Mouse (Mus musculus): Measurements from ENCODE around the gene Cd68. TPM values are rescaled to one million over a fixed set of nuclear protein-coding genes. Genes with fewer than 3 reads are reported as not detected.
"Not testable (repeated sequence)": the region's sequence is repeated elsewhere in the genome, so short reads cannot be mapped to it uniquely, and the experiment has no call there.

The Cd68 gene
- polyA plus RNA-seq, 1 experiment from 2014 or later = 17.4 TPM

DNA sequence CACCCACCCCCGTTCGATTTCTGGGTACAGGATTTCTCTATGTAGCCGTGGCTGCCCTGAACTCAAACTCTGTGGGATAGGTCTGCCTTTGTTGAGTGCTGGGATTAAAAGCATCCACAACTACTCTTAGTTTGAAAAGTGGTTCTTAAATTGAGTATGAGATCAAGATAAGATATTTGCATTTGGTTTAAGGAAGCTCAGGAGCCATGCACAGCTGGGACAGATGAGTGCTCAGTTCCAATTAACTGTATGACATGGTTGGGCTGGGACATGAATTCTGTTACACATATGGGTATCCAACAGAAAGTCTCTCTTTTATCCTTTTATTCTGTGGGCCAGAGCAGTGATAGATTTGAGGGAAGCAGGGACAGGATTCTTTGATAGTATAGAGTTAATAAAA, 30.5 kb downstream of the Cd68 start:
- H3K4me3 ChIP-seq (replicated peaks) = no peak overlapping the region; the same call in 1 of the 2 replicates
- H3K27ac ChIP-seq = no peak overlapping the region
- H3K27me3 ChIP-seq = no peaks in the 10 kb centered on the region
- ATAC-seq (ENCODE audit: low read depth) = no peak
- H3K36me3 ChIP-seq = peaks cover 21% of the 10 kb centered on the region
- H3K9ac ChIP-seq = peak overlapping the region; percentile 97; the same call in 1 of the 2 replicates
- H3K4me1 ChIP-seq (replicated peaks) = peaks cover 45% of the 10 kb centered on the region
- H3K4me2 ChIP-seq = peak overlapping the region; percentile 4
- DNase-seq = no peak
- 81% methylated on average over 3 of the region's 3 CpGs for WGBS (ENCODE audit: insufficient replicate concordance)
- no peaks in the 10 kb centered on the region for H3K9me3 ChIP-seq (replicated peaks)

DNA sequence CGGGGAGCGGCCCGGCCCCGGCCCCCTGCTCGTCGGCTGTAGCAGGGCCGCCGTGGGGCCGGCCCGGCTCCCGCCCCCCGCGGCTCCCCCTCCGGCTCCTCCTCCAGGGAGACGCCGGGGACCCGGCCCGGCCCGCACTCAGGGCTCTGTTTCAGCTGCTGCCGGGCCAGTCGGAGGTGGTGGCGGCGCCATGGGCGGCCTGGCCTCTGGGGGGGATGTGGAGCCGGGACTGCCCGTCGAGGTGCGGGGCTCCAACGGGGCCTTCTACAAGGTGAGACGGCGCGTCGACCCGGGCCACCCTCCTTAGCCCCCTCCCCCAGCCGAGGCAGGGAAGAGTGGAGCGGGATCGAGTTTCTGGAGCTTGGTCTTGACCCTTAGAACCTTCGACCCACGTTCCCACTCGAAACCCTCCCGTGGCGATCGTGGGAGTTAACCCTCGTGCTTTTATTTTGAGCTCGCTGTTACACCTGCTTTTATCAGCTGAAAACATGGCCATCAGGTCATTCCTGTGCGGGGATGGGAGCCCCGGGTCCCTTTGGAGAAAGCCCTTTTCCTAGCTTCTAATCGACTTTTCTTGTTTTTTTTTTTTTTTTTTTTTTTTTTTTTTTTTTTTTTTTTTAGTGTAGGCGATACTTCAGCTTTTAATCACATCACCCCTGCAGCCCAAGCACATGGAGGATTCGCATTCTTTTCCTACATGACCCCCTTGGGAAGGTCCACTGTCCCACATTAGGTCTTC, 32.7 kb downstream of the Cd68 start:
- peak overlapping the region; percentile 91 for H3K4me2 ChIP-seq
- DNase-seq = no peak
- no peaks in the 10 kb centered on the region for H3K9me3 ChIP-seq (replicated peaks)
- peaks cover 48% of the 10 kb centered on the region for H3K4me1 ChIP-seq (replicated peaks)
- H3K4me3 ChIP-seq (replicated peaks) = peak overlapping the region; percentile 93
- H3K27ac ChIP-seq = peak overlapping the region; percentile 95
- H3K36me3 ChIP-seq = peaks cover 5% of the 10 kb centered on the region; the same call in 1 of the 2 replicates
- no peaks in the 10 kb centered on the region for H3K27me3 ChIP-seq
- WGBS (ENCODE audit: insufficient replicate concordance) = under 1% methylated on average over 50 of the region's 50 CpGs
- H3K9ac ChIP-seq = peak overlapping the region; percentile 97
- ATAC-seq (ENCODE audit: low read depth) = peak; percentile 55

DNA sequence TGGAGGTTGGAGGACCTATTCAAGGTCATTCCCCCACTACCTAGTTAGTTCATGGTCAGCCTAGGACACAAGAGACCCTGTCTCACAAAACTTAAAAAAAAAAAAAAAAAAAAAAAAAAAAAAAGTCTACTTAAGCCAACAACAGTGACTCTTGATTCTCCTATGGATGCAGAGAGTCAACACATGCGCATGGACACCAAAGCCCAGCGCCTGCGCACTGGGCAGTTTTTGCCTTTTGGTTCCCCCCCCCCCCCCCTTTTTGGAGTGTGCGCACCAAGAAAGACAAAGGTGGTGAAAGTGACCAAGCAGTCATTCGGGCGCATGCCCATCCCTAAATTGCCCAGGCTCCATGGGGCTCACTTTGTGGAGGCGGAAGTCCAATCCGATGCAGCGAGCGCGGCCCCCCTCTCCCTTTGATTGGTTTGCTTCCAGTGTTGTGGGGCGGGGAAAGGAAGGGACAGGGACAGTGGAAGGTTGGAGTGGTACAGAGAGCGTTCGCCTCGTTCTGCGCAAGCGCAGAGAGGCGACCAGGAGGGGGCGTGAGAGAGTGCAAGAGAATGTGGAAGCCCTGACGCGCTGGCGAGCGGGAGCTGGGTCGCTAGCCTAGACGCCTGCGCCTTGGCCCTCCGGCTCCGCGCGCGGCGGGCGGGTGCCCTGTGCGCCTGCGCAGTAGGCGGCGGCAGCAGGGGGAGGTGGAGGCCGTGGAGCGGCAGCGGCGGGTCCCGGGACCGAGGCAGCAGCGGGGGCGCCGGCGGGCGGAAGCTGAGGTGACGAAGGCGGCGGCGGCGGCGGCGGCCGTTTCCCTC, 33.5 kb downstream of the Cd68 start, which contains the start of gene Fxr2:
Gene Fxr2 (plus strand): TSS at position 707 of the 806 bp plus-strand sequence.
- Histone ChIP-seq H3K27me3 (no peaks in the 10 kb centered on the region), H3K9me3 (replicated peaks) (no peaks in the 10 kb centered on the region), H3K9ac (peak within 1 kb of the TSS; percentile 97), H3K4me2 (peak within 1 kb of the TSS; percentile 91), H3K36me3 (peaks cover 2% of the 10 kb centered on the region; the same call in 1 of the 2 replicates), H3K4me3 (replicated peaks) (peak within 1 kb of the TSS; percentile 93), H3K27ac (peak within 1 kb of the TSS; percentile 95), H3K4me1 (replicated peaks) (peaks cover 48% of the 10 kb centered on the region)
- ATAC-seq (ENCODE audit: low read depth) = peak; percentile 95
- under 1% methylated on average over 55 of the region's 56 CpGs for WGBS (ENCODE audit: insufficient replicate concordance)
- peak; percentile 100 for DNase-seq

DNA sequence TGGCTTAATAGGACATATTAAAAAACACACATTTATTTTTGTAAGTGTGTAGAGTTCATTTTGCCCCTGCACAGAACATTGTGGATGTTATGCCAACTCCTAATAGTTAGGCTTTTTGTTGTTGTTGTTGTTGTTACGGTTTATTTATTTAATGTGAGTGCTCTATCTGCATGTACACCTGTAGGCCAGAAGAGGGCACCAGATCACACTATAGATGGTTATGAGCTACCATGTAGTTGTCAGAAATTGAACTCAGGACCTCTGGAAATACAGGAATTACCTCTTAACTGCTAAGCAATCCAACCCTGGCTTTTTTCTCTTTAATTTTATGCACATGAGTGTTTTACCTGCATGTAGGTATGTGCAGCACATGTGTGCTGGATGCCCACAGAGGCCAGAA, 36.2 kb downstream of the Cd68 start:
- Histone ChIP-seq H3K27me3 (no peaks in the 10 kb centered on the region), H3K9ac (no peak overlapping the region), H3K4me3 (replicated peaks) (no peak overlapping the region), H3K4me2 (no peak overlapping the region), H3K4me1 (replicated peaks) (peaks cover 28% of the 10 kb centered on the region), H3K27ac (no peak overlapping the region), H3K36me3 (no peaks in the 10 kb centered on the region), H3K9me3 (replicated peaks) (no peaks in the 10 kb centered on the region)
- DNase-seq = no peak
- no peak for ATAC-seq (ENCODE audit: low read depth)
- 53% methylated on average over 1 of the region's 1 CpGs for WGBS (ENCODE audit: insufficient replicate concordance)

DNA sequence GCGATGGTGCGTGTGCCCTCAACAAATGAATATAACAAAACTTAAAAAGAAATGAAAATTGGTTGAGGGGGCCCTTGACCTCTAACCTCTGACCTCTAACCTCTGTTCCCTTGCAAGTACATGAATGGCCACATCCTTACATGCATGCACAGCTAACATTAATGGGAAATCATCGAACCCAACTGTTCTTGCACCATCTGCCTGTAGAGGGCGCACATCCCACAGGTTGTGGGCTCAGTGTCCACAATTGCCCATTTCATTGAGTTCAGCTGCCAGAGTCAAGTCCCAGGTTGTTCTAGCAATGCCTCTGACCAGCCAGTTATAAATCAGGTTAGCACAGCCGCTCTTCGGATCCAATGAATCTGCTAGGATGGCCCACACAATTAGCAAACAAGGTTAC, 37.7 kb downstream of the Cd68 start:
- Histone ChIP-seq H3K4me1 (replicated peaks) (peaks cover 17% of the 10 kb centered on the region), H3K27ac (no peak overlapping the region), H3K36me3 (no peaks in the 10 kb centered on the region), H3K27me3 (no peaks in the 10 kb centered on the region), H3K9ac (no peak overlapping the region), H3K4me2 (no peak overlapping the region), H3K4me3 (replicated peaks) (no peak overlapping the region), H3K9me3 (replicated peaks) (no peaks in the 10 kb centered on the region)
- 33% methylated on average over 6 of the region's 6 CpGs for WGBS (ENCODE audit: insufficient replicate concordance)
- DNase-seq (peak; percentile 69), ATAC-seq (ENCODE audit: low read depth) (no peak)

DNA sequence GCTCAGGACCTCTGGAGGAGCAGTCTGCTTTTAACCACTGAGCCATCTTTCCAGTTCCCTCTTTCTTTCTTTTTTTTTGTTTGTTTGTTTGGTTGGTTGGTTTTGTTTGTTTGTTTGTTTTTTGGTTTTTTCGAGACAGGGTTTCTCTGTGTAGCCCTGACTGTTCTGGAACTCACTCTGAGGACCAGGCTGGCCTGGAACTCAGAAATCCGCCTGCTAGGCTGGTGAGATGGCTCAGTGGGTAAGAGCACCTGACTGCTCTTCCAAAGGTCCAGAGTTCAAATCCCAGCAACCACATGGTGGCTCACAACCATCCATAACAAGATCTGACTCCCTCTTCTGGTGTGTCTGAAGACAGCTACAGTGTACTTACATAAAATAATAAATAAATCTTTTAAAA, 41.6 kb downstream of the Cd68 start:
- not testable (repeated sequence) for H3K4me2 ChIP-seq; ATAC-seq (ENCODE audit: low read depth); H3K9ac ChIP-seq; H3K4me3 ChIP-seq (replicated peaks); H3K36me3 ChIP-seq; DNase-seq; H3K27me3 ChIP-seq; H3K27ac ChIP-seq; H3K9me3 ChIP-seq (replicated peaks)
- H3K4me1 ChIP-seq (replicated peaks) = peaks cover 40% of the 10 kb centered on the region
- 68% methylated on average over 2 of the region's 2 CpGs for WGBS (ENCODE audit: insufficient replicate concordance)

DNA sequence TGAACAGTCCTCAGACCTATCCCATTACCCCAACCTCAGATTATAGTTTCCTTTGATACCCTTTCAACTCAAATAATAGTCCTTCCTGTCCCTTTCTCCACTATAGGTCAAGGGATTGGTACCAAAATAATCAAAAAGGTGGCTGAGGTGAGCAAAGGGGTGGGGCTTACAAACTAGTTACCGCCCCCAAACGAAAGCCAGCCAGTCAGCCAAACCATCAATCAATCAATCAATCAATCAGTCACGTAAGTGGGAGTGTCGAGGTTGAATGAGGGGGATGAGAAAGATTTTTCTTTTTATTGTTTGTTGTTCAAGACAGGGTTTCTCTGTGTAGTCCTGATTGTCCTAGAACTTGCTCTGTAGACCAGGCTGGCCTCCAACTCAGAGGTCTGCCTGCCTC, 42.9 kb downstream of the Cd68 start:
- H3K27ac ChIP-seq = no peak overlapping the region
- 66% methylated on average over 4 of the region's 4 CpGs for WGBS (ENCODE audit: insufficient replicate concordance)
- no peak for DNase-seq
- no peaks in the 10 kb centered on the region for H3K36me3 ChIP-seq
- peaks cover 44% of the 10 kb centered on the region for H3K4me1 ChIP-seq (replicated peaks)
- ATAC-seq (ENCODE audit: low read depth) = no peak
- H3K27me3 ChIP-seq = no peaks in the 10 kb centered on the region
- H3K9ac ChIP-seq = no peak overlapping the region
- H3K4me3 ChIP-seq (replicated peaks) = 0 out of 2 replicates have a peak overlapping the region, but pooled peaks have one; percentile 59
- peak overlapping the region; percentile 72; the same call in 1 of the 2 replicates for H3K4me2 ChIP-seq
- no peaks in the 10 kb centered on the region for H3K9me3 ChIP-seq (replicated peaks)

DNA sequence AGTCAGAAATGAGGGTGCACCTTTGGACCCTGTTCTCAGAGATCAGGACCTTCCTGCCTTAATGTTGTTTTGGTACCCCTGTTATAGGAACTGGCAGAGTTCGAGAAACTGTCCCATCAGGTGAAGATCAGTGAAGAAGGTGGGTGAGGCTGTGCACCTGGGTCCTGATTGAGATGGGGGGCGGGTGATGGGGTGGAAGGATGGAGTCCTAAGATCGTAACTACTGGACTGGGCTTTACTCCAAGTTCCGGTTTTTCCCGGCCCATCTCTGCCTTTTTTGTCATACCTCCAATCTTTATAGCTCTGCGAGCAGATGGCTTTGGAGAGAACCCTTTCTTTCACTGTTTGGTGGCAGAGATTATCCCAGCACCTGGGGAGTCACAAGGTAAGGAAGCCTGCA, 43.5 kb downstream of the Cd68 start:
- no peaks in the 10 kb centered on the region for H3K27me3 ChIP-seq
- WGBS (ENCODE audit: insufficient replicate concordance) = 53% methylated on average over 6 of the region's 6 CpGs
- no peaks in the 10 kb centered on the region for H3K36me3 ChIP-seq
- H3K9me3 ChIP-seq (replicated peaks) = no peaks in the 10 kb centered on the region
- peak overlapping the region; percentile 79 for H3K27ac ChIP-seq
- H3K4me1 ChIP-seq (replicated peaks) = peaks cover 50% of the 10 kb centered on the region
- H3K9ac ChIP-seq = peak overlapping the region; percentile 66
- no peak for ATAC-seq (ENCODE audit: low read depth)
- peak overlapping the region; percentile 72 for H3K4me2 ChIP-seq
- no peak for DNase-seq
- peak overlapping the region; percentile 59 for H3K4me3 ChIP-seq (replicated peaks)

DNA sequence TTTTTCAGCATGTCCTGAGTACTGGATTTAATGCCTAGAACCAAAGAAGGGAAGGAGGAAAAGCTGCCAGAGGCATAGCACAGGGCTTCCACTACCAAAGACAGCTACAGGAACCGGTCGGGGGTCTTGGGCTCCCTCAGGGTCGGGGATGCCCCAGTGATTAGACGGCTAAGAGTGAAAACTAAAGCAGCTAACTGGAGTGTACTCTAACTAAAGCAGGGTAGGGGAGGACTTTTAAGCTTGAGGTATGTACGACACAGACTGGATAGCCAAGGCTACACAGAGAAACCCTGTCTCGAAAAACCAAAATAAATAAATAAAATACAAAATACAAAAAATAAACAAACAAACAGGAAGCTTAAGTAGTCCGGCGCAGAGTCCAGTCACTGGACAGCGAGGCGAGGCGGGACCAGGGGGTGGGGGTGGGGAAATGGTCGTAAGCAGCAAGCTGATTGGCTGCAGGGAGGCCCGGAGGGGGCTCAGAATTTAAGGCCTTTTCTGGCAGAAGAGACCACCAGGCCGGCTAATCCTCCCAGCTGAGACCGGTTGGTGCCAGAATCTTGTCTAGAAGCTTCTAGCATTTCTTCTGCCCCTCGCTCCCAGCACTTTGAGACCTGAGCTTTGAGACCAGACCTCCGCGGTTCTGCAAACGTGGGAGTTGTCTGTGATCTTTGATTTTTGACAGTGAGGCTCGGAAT, 44.2 kb downstream of the Cd68 start, which contains the start of gene Sat2:
Gene Sat2 (plus strand): TSS at position 454 of the 698 bp plus-strand sequence.
- Histone ChIP-seq H3K27me3 (peaks cover 5% of the 10 kb centered on the region), H3K36me3 (no peaks in the 10 kb centered on the region), H3K9ac (peak within 1 kb of the TSS; percentile 66), H3K27ac (peak within 1 kb of the TSS; percentile 79), H3K4me1 (replicated peaks) (peaks cover 55% of the 10 kb centered on the region), H3K9me3 (replicated peaks) (no peaks in the 10 kb centered on the region), H3K4me3 (replicated peaks) (peak within 1 kb of the TSS; percentile 59), H3K4me2 (peak within 1 kb of the TSS; percentile 72)
- peak; percentile 54 for ATAC-seq (ENCODE audit: low read depth)
- no peak for DNase-seq
- 4% methylated on average over 20 of the region's 20 CpGs for WGBS (ENCODE audit: insufficient replicate concordance)

DNA sequence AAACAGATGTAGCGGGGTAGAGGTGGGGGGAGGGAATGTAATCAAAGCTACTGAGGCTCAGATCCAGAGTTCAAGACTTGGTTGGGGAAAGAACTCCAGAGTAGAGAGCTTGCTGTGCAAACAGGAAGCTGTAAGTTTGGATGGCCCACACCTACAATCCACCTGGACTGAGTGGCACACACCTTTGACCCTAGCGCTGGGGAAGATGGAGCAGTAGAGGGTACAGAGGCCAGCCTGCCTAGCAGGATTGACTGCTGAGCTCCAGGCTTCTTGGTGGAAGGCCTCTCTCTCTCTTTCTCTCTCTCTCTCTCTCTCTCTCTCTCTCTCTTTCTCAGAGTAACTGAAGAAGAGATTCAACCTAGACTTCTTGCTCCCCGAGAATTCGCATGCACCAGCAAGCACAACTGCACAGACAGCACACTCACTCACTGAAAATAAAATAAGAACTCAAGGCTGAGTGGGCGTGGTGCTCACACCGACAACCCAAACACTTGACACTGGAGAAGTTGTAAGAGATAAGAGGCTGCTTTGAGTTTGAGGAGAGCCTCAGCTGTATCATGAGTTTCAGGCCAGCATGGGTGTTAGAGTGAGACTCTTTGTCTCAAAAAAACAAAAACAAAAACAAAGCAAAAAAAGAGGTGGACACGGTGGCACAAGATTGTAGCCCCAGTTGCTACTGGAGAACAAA, 45.4 kb downstream of the Cd68 start:
- H3K9me3 ChIP-seq (replicated peaks) = no peaks in the 10 kb centered on the region
- H3K36me3 ChIP-seq = no peaks in the 10 kb centered on the region
- H3K4me3 ChIP-seq (replicated peaks) = no peak overlapping the region
- H3K4me2 ChIP-seq = peak overlapping the region; percentile 72
- H3K9ac ChIP-seq = peak overlapping the region; percentile 66; the same call in 1 of the 2 replicates
- no peak for DNase-seq
- peak; percentile 49; the same call in 1 of the 2 replicates for ATAC-seq (ENCODE audit: low read depth)
- peaks cover 55% of the 10 kb centered on the region for H3K4me1 ChIP-seq (replicated peaks)
- H3K27ac ChIP-seq = peak overlapping the region; percentile 79
- 37% methylated on average over 7 of the region's 7 CpGs for WGBS (ENCODE audit: insufficient replicate concordance)
- H3K27me3 ChIP-seq = peaks cover 5% of the 10 kb centered on the region
